Mouse (Mus musculus): ENCODE measurements around the gene Pdgfa.

DNA sequence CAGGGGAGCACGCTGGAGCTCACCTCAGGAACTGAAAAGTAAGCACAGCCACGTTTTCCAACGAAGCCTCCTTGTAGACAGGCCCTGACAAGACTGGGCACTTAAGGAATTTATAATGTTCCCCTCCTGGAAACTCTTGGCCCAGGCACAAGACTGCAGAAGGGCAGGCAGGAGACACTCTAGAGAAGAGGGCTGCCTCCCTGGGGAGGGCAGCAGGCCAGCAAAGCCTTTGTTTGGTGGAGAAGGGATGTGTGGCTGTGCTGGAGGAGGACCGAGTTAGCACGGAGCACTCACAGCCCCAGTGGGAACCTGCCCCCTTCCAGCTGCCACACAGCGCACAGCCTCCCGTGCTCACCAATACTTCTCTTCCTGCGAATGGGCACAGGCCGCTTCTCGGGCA is 9.2 kb downstream of the Pdgfa start:
- no peak for TF ChIP-seq CTCF (IDR thresholded peaks at IDR 0.05; ENCODE audit: insufficient read depth, low read length)
- no peak for TF ChIP-seq POLR2A (IDR thresholded peaks at IDR 0.05; ENCODE audit: borderline replicate concordance, extremely low read depth, low read depth, low read length)
